Mouse (Mus musculus) mouse embryonic stem cell (cell line): ENCODE data around the gene Snrnp200.
"Not testable (repeated sequence)": the region's sequence is repeated elsewhere in the genome, so short reads cannot be mapped to it uniquely, and the experiment has no call there.

Experiments
- in situ Hi-C, 2 experiments: fragments of 300-500 bp; cut with MboI; formaldehyde crosslinking; loops; 1 replicate in 1 of 2; 3 replicates in 1 of 2; pipeline ENCODE4 v1.14.3; 2019 to 2020; ENCODE audit warnings: low sequenced_read_pairs in 2 of 2, low pct_unique_long_range_greater_than_20kb in 1 of 2, mixed read lengths in 1 of 2; ENCODE audit not compliant: unreplicated experiment in 1 of 2

The Snrnp200 gene

DNA sequence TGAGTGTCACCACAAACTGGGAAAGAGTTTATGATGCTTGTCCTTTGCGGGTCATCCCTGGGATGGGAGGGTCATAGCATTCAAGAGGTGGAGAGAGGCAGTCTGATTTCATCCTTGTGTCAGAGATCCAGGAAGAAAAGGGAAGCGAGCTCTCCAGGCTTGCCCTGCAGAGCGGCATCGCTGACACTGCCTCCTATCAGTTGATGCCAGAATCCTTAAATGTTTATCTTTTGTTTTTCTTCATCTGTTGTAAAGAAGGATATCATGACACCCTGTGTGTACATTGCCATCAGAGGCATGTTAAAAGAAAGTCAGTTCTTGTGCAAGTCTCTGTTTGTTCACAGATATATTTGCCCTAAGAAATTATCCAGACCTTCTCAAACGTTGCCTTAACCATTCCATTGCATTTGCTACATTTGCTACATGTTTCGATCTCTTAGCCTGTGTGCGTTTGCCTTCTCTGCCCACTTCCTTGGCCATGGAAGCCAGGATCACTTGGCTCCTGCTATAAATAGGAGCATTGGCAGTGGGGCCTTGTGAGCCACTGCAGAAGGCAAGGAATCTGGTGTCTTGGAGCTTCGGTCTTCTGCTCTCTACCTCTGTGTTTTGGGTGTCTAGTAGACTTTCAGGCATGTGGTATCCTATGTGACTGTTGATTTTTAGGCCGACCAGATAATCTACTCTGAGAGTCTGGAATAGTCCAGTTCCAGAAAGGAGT lies 42.3 kb downstream of the Snrnp200 start:
- in situ Hi-C loops = no loop called here

DNA sequence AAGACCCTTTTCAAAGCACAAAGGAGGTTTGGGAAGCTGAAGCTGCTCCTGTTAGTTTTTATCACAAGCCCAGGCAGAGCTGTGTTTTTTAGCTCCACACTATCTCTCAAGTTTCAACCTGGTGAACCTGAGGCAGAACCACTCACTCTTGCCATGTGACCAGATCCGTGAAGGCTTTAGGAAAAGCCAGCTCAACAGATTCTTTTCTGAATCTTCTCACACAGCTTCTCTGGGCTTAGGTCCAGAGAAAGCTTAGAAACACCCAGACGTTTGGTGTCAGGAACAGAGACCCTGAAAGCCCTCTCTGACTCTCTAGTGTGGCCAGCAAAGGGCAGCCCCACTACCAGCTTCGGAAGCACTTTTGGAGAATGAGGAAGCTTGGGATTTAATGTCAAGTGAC lies 43.3 kb downstream of the Snrnp200 start:
- in situ Hi-C loops = no loop called here

DNA sequence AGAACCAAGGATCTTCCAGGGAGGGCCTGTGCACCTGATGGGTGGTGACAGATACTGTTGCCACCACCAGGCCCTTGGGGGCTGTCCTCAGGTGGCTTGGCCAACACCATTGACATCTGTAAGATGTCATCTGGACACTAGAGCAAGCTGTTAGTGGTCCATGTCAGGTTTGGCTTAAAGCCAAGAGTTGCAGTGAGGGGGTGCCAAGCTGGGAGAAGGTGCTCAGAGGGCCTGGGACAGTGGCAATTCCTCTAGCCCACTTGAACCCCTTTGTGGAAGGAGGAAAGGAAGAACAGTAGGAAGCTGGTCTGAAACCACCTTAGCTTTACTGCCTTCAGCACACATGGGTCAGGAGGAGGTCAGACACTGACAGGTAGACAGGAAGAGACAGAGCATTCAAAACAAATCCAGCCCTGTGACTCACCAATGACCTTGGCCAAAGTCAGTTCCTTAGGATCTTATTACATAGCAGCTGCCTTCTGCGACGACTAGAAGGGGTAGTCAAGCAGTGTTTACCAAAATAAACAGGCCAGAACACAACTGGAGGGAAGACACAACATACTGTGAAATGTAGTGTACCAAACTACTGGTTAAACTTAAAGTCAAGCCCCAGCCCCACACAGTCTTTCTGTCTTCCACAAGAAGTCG lies 43.8 kb downstream of the Snrnp200 start:
- in situ Hi-C loops = no loop called here

DNA sequence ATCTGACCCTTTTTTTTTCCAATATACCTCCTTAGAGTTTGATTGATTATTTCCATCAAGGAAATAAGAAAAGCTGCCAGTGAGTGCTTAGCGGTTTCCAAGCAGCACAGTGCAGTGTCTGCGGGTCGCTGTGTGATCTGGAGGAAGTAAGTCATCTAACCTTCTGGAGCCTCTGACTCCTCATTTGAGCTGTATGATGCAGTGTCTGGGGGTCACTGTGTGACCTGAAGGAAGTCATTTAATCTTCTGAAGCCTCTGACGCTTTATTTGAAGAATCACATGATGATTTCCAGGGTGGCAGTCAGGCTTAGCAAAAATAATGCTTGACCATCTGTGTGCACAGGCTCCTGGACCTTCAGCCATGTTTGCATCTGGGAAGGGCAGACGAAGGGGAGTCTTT lies 44.6 kb downstream of the Snrnp200 start:
- in situ Hi-C loops = no loop called here

DNA sequence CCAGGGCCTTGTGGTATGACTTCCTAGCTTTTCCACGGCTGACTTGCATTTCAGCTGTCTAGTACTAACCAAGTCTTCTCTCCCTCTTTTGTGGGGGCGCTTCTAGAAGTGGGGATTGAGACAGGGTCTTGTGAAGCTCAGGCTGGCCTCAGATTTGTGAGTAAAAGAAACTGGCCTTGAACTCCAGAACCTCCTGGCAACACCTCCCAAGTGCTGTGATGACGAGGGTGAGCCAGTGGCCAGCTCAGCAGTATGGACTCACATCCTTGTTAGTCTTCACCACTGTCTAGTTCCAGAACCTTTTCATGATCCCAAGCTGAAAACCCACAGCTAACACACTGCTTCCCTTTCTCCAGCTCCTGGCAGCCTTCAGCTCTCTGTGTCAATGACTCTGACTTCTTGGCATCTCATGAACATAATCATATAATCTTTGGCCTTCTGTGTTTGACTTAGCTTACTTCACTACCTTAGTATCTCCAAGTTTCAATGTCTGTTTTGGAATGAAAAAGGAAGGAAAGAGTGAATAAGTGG lies 46.5 kb downstream of the Snrnp200 start:
- in situ Hi-C loops = no loop called here

DNA sequence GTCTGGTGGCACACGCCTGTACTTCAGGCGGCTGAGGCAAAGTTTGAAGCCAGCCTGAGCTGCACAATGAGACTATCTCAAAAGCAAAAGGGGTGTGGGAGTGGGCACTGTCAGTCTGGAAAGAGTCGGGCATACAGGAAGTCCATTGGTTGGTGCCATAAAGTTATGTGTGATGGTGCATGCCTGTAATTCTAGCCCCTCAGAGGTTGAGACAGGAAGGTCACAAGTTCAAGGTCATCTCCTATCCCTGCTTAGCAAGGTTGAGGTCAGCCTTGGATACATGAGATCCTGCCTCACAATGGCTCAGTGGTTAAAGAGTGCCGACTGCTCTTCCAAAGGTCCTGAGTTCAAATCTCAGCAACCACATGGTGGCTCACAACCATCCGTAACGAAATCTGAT lies 47.1 kb downstream of the Snrnp200 start:
- in situ Hi-C loops = no loop called here

DNA sequence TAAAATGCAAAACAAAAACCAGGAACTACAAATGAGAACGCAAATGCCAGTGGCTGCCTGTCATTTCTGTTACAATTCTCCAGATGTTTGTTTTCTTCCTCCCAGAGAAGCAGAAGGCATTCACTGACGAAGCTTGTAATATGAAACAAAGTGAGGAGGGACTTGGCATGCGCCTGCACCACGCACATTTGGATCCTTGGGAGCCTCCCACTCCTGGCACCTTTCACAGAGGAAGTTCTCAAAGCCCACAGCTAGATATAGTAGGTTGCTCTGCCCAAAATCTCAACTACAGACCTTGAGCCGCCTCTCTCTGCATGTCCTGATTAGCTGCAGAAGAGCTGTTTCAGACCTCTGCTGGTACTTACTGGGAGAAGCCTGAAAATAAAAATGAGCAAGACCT lies 51.2 kb downstream of the Snrnp200 start:
- in situ Hi-C loops = no loop called here

DNA sequence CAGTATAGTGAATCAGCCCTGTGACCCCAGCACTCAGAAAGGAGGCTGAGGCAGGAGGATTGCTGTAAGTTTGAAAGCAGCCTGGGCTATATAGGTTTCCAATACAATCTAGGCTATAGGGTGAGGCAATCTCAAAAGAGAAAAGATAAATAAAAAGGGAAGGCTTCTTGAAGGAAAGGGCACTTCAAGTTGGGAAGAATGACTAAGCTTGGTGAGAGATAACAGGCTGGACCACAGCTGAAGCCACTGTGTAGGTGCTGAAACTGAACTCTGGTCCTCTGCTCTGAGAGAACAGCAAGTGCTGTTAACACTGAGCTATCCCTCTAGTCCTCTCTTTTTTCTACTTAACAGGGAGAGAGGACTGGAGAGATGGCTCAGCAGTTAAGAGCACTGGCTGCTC lies 54.3 kb downstream of the Snrnp200 start:
- in situ Hi-C loops = no loop called here

DNA sequence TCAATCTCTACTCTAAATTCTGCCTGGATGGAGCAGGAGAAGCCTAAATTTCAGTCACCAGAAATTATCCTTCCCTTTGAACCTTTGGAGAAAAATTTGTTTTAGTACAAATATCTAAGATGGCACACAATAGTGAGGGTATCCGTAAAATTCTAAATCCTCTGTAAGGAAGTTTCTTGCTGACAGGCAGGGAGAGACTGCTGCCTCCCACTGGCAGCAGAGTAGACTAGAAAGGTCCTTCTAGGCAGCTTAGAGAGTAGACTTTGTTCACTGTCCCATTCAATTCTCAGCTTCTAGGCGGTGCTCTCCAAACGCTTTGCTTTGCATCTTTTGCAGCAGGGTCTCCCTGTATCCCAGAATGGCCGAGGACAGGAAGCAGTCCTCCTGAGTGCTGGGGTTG lies 59.7 kb downstream of the Snrnp200 start:
- in situ Hi-C loops = no loop called here

DNA sequence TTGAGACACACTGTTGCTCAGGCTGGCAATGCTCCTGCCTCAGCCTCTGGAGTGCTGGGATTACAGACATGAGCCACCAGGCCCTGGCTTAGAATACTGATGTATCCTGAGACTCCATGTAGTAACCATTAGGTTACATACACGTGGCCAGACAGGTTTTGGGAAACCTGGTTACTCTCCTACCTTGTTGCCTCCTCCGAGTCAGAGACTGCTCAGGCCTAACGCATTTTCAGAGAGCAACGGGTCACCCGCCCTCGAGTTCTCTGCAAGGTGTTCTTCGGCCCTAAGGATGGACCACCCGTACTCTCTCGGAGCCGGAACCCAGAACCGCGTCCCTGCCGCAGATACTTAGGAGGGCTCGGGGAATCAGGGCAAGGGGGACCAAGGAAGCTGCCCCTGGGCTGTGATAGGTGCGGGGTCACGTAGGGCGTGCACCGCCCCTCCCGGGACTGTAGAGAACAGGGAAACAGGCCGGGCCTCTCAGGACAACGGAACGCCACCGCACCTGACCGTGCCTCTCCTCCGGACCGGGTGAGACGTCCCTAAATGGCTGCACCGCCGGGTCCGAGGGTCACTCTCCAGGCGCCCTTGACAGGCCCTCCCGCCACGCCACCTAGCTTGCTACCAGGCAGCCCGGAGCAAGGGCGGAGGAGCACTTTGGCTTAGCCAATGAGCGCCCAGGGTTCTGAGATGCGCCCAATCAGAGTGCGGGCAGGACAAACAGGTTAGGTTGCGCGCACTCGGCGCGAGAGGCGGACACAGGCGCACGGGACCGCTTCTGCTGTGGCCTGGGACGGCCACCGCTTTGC lies 61.5 kb downstream of the Snrnp200 start, which contains the start of gene Stard7:
TSS of gene Stard7 (plus strand) at position 728 of the 809 bp plus-strand sequence.
- in situ Hi-C loops = no loop called here

DNA sequence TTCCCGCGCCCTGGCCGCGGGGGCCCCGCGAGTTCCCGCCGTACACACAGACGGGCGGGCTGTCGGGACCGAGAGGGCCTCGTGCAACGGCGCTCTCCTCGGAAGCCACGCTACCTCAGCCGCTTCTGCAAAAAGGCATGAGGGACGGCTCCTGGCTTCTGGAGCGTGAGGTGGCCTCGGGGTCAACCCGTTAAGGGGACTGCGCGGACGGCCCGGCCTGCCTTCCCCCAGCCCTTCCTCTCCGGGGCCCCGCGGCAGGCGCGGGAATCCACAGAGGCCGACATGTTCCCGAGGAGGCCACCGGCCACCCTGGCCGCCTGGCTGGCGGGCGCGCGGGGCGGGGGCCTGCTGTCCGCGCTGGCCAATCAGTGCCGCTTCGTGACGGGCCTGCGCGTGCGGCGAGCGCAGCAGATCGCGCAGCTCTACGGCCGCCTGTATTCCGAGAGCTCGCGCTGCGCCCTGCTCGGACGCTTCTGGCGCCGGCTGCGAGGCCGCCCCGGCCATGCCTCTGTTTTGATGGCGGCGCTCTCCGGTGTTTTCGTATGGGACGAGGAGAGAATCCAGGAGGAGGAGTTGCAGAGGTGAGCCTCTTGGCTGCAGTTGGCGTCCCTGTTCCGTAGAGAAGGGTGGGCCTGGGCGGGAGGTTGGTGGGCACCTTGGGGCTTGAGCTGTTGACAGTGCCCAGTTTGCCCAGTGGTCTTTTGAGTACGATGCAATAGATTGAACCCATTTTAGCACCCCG lies 62.3 kb downstream of the Snrnp200 start:
- in situ Hi-C loops = no loop called here

DNA sequence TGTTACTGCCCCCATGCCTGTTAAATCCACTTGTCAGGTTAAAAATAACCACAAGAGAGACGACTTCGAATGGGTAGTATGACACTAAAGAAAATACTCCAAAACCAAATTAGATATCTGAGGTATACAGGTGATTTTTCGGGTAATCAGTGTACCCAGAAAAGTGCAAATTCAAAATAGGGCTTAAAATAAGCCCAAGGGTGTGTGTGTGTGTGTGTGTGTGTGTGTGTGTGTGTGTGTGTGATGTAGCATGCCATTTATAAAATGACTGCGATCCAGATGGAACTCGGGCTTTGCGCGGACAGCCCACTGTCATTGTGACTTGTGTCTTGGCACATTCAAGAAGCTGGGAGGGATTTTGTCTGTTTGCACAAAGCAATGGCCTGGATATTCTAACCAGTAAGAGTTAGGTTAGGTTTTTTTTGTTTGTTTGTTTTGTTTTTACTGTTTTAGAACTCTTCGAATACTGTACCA lies 62.9 kb downstream of the Snrnp200 start:
- in situ Hi-C loops = no loop called here

DNA sequence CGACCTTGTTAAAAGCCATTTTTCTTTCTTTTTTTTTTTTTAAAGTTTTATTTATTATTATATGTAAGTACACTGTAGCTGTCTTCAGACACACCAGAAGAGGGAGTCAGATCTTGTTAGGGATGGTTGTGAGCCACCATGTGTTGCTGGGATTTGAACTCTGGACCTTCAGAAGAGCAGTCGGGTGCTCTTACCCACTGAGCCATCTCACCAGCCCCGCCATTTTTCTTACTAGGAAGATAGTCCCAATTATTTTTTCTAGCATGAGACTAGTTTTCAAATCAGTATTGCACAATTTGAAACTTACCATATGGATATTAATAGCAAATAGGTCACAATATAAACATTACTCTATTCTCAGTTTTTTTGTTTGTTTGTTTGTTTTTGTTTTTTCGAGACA lies 63.9 kb downstream of the Snrnp200 start:
- in situ Hi-C loops = not testable (repeated sequence)

DNA sequence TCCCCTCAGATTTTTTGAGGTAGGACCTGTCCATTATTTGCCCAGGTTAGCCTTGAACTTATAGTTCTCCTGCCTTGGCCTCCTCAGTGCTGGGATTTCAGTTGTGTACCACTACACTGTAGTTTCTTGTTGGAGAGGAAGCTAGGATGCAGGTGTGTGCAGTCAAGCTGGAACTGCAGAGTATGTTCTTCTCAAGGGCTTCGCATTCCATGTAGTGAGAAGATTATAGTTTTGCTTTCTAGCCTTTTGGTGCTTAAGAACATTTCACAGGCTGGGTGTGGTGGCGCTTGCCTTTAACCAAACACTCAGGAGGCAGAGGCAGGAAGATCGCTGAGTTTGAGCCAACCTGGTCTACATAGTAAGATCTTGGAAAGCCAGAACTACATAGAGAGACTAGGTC lies 64.6 kb downstream of the Snrnp200 start:
- in situ Hi-C loops = no loop called here

DNA sequence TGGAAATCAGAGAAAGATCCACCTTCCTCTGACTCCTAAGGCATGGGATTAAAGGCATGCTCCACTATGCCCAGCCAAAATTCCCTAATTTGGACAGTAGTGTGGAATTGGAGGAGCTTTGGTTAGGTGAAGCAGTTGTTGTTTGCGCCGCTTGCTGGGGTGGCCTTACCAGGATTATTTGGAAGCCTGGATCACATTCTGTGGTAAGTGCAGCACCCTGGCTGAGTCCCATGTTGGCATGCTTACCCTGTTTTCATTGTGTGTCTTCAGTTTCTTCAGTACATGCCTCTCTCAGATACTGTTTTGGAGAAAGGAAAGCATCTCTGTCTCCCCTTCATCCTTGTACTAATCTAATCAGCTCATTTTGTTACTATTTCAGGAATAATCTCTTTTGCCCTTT lies 66.4 kb downstream of the Snrnp200 start:
- in situ Hi-C loops = no loop called here

DNA sequence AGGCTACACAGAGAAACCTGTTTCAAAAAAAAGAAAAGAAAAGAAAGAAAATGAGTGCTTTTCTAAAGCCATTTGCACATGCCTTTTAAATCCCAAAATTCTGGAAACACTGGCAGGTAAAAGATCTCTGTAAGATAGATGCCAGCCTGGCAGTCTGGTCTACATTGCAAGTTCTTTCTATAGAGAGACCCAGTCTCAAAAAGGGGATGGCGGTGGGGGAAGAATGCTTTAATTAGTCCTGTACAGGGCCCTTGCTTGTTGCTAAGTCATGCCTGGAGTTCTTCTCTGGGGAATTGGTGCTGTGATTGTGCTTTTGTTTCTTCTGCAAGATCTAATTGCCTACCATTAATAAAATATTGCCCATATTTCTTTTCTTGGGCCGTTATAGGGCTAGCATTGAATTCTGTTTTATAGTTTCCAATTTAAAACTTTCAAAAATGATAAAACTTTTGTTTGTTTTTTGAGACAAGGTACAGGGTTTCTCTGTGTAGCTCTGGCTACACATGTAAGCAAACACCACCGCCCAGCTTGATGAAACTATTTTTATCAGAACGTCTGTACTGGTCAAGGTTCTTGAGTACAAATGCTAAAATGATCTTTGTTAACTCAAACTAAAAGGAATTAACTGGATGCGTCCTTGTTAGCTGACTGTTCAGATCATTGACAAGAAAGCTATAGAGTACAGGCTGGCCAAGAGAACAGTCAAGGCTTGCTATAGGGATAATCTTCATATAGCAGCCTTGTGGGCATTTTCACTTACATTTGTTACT lies 67.5 kb downstream of the Snrnp200 start:
- in situ Hi-C loops = no loop called here

DNA sequence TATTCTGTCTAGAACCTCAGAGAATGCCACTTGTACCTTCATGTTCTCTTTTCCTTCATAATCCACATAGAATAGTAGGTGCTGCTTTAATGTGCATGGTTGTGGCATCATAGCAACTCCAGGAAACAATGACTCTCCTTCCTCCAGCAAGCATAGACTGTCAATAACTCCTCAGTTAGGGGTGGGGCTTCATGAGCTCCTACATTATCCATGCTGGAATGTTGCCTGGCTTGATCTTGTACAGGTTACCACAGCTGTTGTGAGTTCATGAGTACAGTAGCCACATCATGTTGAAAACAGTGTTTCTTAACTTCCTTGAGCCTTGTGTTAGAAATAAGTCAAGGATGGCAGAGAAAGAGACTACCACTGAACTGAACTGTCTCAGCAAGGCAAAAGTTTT lies 70.0 kb downstream of the Snrnp200 start:
- in situ Hi-C loops = no loop called here
